Mouse (Mus musculus) limb, embryonic 15.5 days (tissue): ENCODE measurements around the gene Cd52. TPM values are rescaled to one million over a fixed set of nuclear protein-coding genes. Genes with fewer than 3 reads are reported as not detected.

ENCODE experiments used
- ATAC-seq: fragments of 200-750 bp; cut with Nextera tagmentation; 2 replicates; pipeline ENCODE4 v1.8.0; 2017; ENCODE audit warnings: low read depth, moderate TSS enrichment; ENCODE audit not compliant: insufficient number of reproducible peaks, low FRiP score, low TSS enrichment
- H3K27ac ChIP-seq: fragments of 300-500 bp; sonication (generic); 2 replicates; pipeline ENCODE4 v1.5.1; 2015; ENCODE audit warnings: moderate library complexity, mild to moderate bottlenecking, inconsistent platforms
- H3K27me3 ChIP-seq: fragments of 300-500 bp; sonication (generic); 2 replicates; pipeline ENCODE4 v1.6.1; 2015; ENCODE audit warnings: inconsistent platforms
- H3K36me3 ChIP-seq: fragments of 300-500 bp; sonication (generic); 2 replicates; pipeline ENCODE4 v1.6.1; 2015; ENCODE audit warnings: inconsistent platforms
- H3K4me1 ChIP-seq: fragments of 300-500 bp; sonication (generic); 2 replicates; pipeline ENCODE4 v1.6.1; 2015; ENCODE audit warnings: inconsistent platforms
- H3K4me2 ChIP-seq: fragments of 300-500 bp; sonication (generic); 2 replicates; pipeline ENCODE4 v1.6.1; 2015; ENCODE audit warnings: mild to moderate bottlenecking, inconsistent platforms
- H3K4me3 ChIP-seq: fragments of 300-500 bp; sonication (generic); 2 replicates; pipeline ENCODE4 v1.5.1; 2015; ENCODE audit warnings: mild to moderate bottlenecking, inconsistent platforms
- H3K9ac ChIP-seq: fragments of 300-500 bp; sonication (generic); 2 replicates; pipeline ENCODE4 v1.6.1; 2015; ENCODE audit warnings: inconsistent platforms
- H3K9me3 ChIP-seq: fragments of 300-500 bp; sonication (generic); 2 replicates; pipeline ENCODE4 v1.6.1; 2016; ENCODE audit warnings: inconsistent platforms
- WGBS: fragments of 180-500 bp; shearing (Covaris S2); methylation state at CpG from one replicate; pipeline ENCODE4 v1.1.7; 2015; 5-methylcytosine and 5-hydroxymethylcytosine counted together
- polyA plus RNA-seq: library from polyadenylated mRNA; unstranded; fragments of >200 nt; fragmentation: Nextera tagmentation; extraction: Ambion mirVana; gene quantifications from 2 replicates; pipeline ENCODE4 v1.2.1, GENCODE M21; 2015

The Cd52 gene
- polyA plus RNA-seq, 1 experiment from 2014 or later = 20.1 TPM

- Histone ChIP-seq H3K4me3 (no peak overlapping the region), H3K27ac (no peak overlapping the region), H3K4me1 (peaks cover 17% of the 10 kb centered on the region), H3K4me2 (no peak overlapping the region), H3K9ac (no peak overlapping the region), H3K9me3 (no peaks in the 10 kb centered on the region), H3K27me3 (no peaks in the 10 kb centered on the region), H3K36me3 (no peaks in the 10 kb centered on the region)
- 73% methylated on average over 8 of the region's 8 CpGs for WGBS
- no peak for ATAC-seq
These were observed 22.1 kb upstream of the Cd52 start for GRCm38 (mm10) chr4:134117012-134117411.

DNA sequence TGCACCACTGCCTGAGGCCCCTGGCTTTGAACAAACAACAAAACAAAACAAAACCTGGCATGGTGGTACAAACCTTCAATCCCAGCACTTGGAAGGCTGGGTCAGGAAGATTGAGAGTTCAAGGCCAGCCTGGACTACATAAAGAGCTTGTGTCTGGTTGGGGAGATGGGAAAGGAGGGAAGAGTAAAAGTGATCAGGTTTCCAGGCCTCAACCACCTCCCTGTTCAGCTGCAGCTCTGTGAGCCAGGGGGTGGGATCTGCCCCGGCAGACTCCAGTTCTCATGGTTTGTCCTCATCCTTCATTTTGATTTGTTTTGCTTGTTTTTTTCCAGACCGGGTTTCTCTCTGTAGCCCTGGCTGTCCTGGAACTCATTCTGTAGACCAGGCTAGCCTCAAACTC lies 21.6 kb upstream of the Cd52 start:
- no peaks in the 10 kb centered on the region for H3K27me3 ChIP-seq
- H3K9ac ChIP-seq = no peak overlapping the region
- WGBS = 78% methylated on average over 2 of the region's 2 CpGs
- H3K27ac ChIP-seq = no peak overlapping the region
- H3K4me3 ChIP-seq = no peak overlapping the region
- H3K4me2 ChIP-seq = no peak overlapping the region
- H3K4me1 ChIP-seq = peaks cover 17% of the 10 kb centered on the region
- H3K36me3 ChIP-seq = no peaks in the 10 kb centered on the region
- H3K9me3 ChIP-seq = no peaks in the 10 kb centered on the region
- ATAC-seq = no peak

GRCm38 (mm10) chr4:134115215-134116144 lies 20.6 kb upstream of the Cd52 start:
- H3K4me2 ChIP-seq = no peak overlapping the region
- WGBS = 81% methylated on average over 16 of the region's 16 CpGs
- ATAC-seq = no peak
- H3K9me3 ChIP-seq = no peaks in the 10 kb centered on the region
- H3K9ac ChIP-seq = no peak overlapping the region
- H3K36me3 ChIP-seq = no peaks in the 10 kb centered on the region
- H3K27ac ChIP-seq = no peak overlapping the region
- no peaks in the 10 kb centered on the region for H3K27me3 ChIP-seq
- H3K4me3 ChIP-seq = no peak overlapping the region
- H3K4me1 ChIP-seq = peaks cover 17% of the 10 kb centered on the region

- no peak overlapping the region for H3K27ac ChIP-seq
- 85% methylated on average over 4 of the region's 4 CpGs for WGBS
- no peaks in the 10 kb centered on the region for H3K27me3 ChIP-seq
- H3K4me2 ChIP-seq = no peak overlapping the region
- H3K4me3 ChIP-seq = no peak overlapping the region
- H3K36me3 ChIP-seq = no peaks in the 10 kb centered on the region
- H3K9ac ChIP-seq = no peak overlapping the region
- H3K4me1 ChIP-seq = peaks cover 15% of the 10 kb centered on the region
- no peaks in the 10 kb centered on the region for H3K9me3 ChIP-seq
- no peak for ATAC-seq
These were observed 19.2 kb upstream of the Cd52 start for GRCm38 (mm10) chr4:134114038-134114437.

DNA sequence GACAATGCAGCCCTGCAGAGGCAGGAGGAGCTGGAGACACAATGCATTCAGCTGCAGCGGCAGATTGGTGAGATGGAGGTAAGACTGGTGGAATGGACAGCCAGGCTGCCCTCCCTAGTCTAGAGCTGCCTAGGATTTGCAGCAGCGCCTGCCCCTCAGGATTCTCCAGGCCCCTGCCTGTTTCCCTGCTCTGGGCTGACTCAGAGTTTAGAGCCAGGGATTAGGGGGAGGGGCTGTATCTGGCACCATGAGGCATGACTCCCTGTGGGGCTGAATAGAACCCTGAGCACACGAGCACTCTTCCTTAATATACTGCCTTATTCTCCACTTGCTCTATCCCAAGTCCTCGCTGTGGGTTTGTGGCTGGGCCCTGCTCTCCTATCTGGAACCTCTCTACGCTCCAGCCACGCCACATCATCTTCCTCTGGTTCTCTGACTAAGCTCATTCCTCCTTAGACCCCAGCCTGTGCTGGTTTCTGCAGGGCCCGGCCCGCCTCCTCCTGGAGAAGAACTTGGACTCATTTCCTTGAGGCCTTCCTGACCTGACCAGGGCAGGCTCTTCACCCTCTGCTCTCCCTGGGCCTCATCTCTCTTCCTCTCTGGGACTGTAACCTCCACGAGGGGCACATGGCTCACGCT lies 18.6 kb upstream of the Cd52 start:
- Histone ChIP-seq H3K4me1 (peaks cover 15% of the 10 kb centered on the region), H3K27ac (no peak overlapping the region), H3K9me3 (no peaks in the 10 kb centered on the region), H3K27me3 (no peaks in the 10 kb centered on the region), H3K36me3 (no peaks in the 10 kb centered on the region), H3K4me3 (no peak overlapping the region), H3K9ac (no peak overlapping the region), H3K4me2 (no peak overlapping the region)
- WGBS = 44% methylated on average over 10 of the region's 10 CpGs
- ATAC-seq = no peak

- Histone ChIP-seq H3K27me3 (no peaks in the 10 kb centered on the region), H3K27ac (no peak overlapping the region), H3K9me3 (no peaks in the 10 kb centered on the region), H3K4me3 (no peak overlapping the region), H3K4me2 (no peak overlapping the region), H3K36me3 (no peaks in the 10 kb centered on the region), H3K9ac (no peak overlapping the region), H3K4me1 (peaks cover 10% of the 10 kb centered on the region; the same call in 1 of the 2 replicates)
- WGBS = 75% methylated on average over 6 of the region's 6 CpGs
- ATAC-seq = no peak
These were observed 17.5 kb upstream of the Cd52 start for GRCm38 (mm10) chr4:134112403-134112802.

GRCm38 (mm10) chr4:134110653-134111052 lies 15.8 kb upstream of the Cd52 start:
- no peak for ATAC-seq
- Histone ChIP-seq H3K9ac (no peak overlapping the region), H3K4me2 (no peak overlapping the region), H3K36me3 (no peaks in the 10 kb centered on the region), H3K27ac (no peak overlapping the region), H3K4me1 (peaks cover 10% of the 10 kb centered on the region; the same call in 1 of the 2 replicates), H3K27me3 (no peaks in the 10 kb centered on the region), H3K9me3 (no peaks in the 10 kb centered on the region), H3K4me3 (no peak overlapping the region)
- WGBS = 58% methylated on average over 3 of the region's 3 CpGs

DNA sequence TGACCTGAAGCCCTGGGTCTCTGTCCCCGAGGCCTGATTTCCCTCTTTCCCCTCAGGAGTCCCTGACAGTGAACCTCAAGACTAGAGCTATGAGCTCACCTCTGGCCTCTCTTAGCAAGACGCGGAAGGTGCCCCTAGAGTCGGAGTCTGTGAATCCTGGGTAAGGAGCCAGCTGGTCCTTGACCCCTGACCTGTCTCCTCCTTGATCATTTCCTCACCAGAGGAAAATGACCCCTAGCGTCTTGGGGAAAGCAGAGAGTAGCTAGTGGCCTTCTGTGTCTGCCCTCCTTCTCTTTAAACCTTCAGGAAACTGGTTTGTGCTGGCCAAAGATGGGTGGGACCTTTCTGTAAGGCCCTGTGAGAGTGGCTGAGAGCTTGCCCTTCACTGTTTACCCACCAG lies 13.3 kb upstream of the Cd52 start:
- Histone ChIP-seq H3K36me3 (no peaks in the 10 kb centered on the region), H3K4me1 (0 out of 2 replicates have a peak, but pooled peaks cover 1% of the 10 kb centered on the region), H3K9me3 (no peaks in the 10 kb centered on the region), H3K27me3 (no peaks in the 10 kb centered on the region), H3K9ac (no peak overlapping the region), H3K4me2 (no peak overlapping the region), H3K4me3 (no peak overlapping the region), H3K27ac (no peak overlapping the region)
- WGBS = 23% methylated on average over 5 of the region's 5 CpGs
- no peak for ATAC-seq

- no peak for ATAC-seq
- Histone ChIP-seq H3K27ac (no peak overlapping the region), H3K9ac (0 out of 2 replicates have a peak overlapping the region, but pooled peaks have one; percentile 7)
These were observed 12.8 kb upstream of the Cd52 start for GRCm38 (mm10) chr4:134107730-134108129.

GRCm38 (mm10) chr4:134106105-134106504 lies 11.2 kb upstream of the Cd52 start:
- Histone ChIP-seq H3K4me3 (no peak overlapping the region), H3K9me3 (no peaks in the 10 kb centered on the region), H3K9ac (no peak overlapping the region), H3K4me2 (no peak overlapping the region), H3K36me3 (no peaks in the 10 kb centered on the region), H3K27ac (no peak overlapping the region), H3K27me3 (no peaks in the 10 kb centered on the region), H3K4me1 (0 out of 2 replicates have a peak, but pooled peaks cover 6% of the 10 kb centered on the region)
- ATAC-seq = no peak
- WGBS = 76% methylated on average over 7 of the region's 7 CpGs

More at GRCm38 (mm10) chr4:134107730-134108129, 12.8 kb upstream of the Cd52 start:
- H3K4me2 ChIP-seq = no peak overlapping the region
- H3K4me1 ChIP-seq = 0 out of 2 replicates have a peak, but pooled peaks cover 5% of the 10 kb centered on the region
- H3K36me3 ChIP-seq = no peaks in the 10 kb centered on the region
- no peak overlapping the region for H3K4me3 ChIP-seq
- no peaks in the 10 kb centered on the region for H3K9me3 ChIP-seq
- 85% methylated on average over 7 of the region's 7 CpGs for WGBS
- H3K27me3 ChIP-seq = no peaks in the 10 kb centered on the region

GRCm38 (mm10) chr4:134102742-134103119 lies 7.8 kb upstream of the Cd52 start:
- peak overlapping the region; percentile 62 for H3K9ac ChIP-seq
- H3K9me3 ChIP-seq = no peaks in the 10 kb centered on the region
- ATAC-seq = no peak
- H3K27ac ChIP-seq = no peak overlapping the region
- no peaks in the 10 kb centered on the region for H3K27me3 ChIP-seq
- H3K4me1 ChIP-seq = 0 out of 2 replicates have a peak, but pooled peaks cover 6% of the 10 kb centered on the region
- no peaks in the 10 kb centered on the region for H3K36me3 ChIP-seq
- 4% methylated on average over 21 of the region's 21 CpGs for WGBS
- peak overlapping the region; percentile 66 for H3K4me2 ChIP-seq
- peak overlapping the region; percentile 73 for H3K4me3 ChIP-seq
